Mouse (Mus musculus): ENCODE data around the gene Gnai3.

Gene Gnai3

DNA sequence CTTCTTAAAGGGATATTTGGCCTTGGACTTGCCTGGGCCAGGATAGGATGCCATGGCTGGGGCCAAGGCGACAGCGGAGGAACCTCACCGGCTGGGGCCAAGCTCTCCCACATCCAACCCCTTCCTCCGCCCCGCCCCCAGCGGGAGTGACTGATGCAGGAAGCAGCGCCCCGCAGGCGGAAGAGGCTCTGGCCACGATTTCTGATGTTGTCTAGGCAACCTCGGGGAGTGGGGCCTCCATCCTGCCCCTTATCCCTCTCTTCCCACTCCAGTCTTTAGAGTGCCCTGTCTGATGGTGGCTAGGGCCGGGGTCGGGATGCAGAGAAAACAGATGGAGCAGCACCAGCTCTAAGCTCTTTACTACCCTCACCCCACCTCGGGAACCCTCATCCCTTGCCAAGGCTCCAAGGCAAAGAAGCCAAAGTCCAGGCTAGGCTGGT is 60.6 kb downstream of the Gnai3 start:
- DNase-seq (ENCODE audit: low read depth in 2 of 2, low spot score in 2 of 2), result peak; percentile 67 to 73

DNA sequence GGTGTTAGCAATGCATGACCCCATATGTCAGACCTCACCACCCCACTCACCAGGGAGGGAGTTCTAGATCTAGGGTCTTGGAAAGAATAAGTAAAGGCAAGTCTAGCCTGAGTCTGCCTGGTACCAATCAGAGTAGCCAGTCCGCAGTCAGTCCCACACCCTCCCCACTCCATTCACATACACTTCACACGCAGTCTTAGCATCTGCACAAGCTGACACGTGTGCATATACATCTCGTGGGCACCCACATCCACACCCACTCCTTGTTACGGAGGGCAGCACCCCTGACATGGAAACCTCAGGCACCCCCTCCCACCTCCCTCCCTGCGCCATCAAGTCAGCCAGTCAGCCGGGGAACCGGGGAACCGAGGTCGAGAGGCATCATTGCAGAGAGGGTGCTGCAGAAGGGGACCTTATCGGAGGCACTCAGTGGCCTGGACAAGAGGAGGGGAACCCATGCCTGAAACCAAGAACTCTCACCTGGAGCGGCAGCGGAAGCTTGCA is 61.1 kb downstream of the Gnai3 start:
- DNase-seq (ENCODE audit: low read depth in 2 of 2, low spot score in 2 of 2), result no peak

DNA sequence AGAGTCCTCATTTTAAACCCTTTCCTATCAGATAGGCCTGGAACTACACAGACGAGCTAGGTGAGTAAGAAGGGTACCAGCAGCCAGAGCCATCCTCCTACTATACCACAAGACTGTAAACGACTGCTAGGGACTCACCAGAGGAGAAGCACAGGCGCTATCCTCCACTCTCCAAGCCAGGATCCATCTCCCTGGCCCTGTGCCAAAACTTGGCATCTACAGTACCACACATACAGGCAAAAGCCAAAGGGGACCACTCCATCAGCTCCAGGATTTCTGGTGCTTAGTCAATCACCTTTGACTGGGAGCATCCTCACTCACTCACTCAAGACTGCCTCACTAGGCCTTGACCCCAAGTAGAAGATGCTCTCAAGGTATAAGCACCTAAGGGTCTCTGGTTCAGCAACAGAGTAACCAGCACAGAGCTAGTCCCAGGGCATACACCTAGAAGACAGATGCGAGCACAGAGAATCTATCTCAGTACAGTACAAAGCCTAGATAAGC is 62.0 kb downstream of the Gnai3 start:
- DNase-seq (ENCODE audit: low read depth in 2 of 2, low spot score in 2 of 2), result no peak

DNA sequence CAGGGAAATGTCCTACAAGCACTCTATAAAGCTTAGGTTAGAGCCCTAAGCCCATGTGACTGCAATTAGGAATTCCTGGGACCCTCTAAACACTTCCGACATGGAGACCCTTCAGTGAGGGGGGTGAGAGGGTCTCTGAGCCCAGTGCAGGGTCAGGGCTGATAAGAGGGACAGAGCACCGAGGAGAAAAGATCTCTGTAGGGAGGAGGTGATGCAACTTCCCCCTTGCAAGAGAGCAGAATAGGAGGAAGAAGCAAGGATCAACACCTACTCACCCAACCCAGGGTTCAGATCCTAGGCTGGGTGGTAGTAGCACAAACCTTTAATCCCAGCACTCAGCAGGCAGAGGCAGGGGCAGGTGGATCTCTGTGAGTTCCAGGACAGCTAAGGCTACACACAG is 62.8 kb downstream of the Gnai3 start:
- DNase-seq (ENCODE audit: low read depth in 2 of 2, low spot score in 2 of 2), result no peak

DNA sequence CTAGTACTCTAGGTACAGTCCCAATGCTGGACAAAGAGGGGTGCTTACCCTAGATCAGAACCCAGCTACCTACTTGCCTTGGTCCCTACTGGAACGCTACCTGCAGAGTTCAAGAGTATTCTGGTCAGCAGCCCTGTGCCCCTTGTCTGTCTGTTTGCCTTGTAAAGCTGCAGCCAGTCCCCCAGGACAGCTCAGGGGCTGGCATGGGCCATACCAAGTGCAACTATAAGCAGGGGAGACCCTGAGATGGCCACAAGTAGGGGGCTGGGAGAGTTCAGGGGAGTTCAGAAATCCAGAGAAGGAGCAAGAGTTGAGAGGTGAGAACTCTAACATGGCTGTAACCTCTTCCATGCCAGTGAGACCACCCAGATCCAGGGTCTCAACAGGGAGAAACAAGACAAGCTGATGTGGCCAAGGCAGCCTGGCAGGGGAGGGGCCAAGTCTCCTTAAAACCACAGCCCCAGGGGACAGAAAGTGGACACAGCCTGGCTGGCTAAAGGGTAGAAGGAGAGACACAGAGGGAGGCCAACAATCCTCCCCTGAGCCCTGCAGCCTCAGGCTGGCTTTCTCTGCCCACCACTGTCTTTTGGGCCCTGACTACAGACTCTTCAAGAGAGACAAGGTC is 63.6 kb downstream of the Gnai3 start:
- DNase-seq (ENCODE audit: low read depth in 2 of 2, low spot score in 2 of 2), result no peak

DNA sequence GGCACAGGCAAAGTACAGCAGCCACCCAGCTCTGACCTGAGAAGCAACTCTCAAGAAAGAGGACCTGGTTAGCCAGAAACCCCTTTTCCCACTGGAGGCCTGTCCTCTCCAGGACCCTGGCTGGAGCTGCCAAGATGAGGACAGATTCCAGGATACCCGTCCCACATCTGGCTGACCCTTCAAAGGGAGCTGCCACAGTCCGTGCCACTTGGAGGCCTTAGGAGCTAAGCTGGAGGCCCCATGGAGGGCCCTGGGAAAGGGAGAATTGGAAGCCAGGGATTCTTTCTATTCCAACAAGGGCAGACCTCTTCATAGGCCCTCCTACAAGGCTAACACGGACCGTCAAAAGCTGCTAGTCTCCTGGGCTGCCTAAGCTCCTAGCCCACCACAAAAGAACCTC is 64.3 kb downstream of the Gnai3 start:
- no peak for DNase-seq (ENCODE audit: low read depth in 2 of 2, low spot score in 2 of 2)

DNA sequence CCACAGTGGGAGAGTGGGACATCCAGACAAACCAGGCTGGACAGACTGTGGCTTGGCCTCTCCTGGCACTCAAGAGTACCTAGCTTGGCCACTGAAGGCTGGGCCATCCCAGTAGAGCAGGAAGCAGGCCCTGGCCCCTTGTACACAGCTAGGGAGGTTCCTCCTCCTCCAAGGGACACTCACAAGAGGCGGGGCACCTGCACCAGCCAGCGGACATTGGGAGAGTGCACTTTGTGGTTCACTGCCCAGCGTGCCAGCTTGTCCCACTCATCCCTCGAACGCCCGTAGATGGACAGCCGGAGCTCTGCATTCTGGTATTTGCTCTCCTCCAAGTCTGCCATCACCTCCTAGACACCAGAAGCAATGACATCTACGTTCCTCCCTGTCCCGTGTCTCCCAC is 69.1 kb downstream of the Gnai3 start:
- no peak for DNase-seq (ENCODE audit: low read depth in 2 of 2, low spot score in 2 of 2)

DNA sequence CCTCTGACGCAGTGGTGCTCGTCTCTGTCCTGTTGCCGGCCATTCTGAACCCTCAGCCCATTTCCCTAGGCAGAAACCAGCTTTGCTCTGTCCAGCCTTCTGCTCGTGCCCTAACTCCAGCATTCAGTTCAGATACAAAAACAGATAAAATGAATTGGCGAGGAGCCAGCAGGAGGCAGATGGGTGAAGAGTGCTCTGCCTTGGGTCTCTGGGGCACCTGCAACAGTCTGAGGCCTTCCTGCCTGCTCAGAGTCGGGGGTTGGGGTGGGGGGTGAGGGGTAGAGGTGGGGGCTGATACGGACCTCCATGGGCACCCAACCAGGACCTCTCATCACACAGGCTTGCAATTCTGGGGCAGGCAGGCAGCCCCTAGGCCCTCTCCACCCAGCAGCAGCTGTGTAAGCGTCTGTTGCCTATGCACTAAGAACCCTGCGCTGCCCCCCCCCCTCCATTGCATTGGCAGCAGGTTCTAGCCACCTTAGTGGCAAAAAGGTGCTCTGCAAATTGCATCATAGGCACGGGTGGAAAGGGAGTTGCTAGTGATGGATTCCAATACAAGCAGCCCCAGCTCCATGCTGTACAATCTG is 72.9 kb downstream of the Gnai3 start:
- DNase-seq (ENCODE audit: low read depth in 2 of 2, low spot score in 2 of 2), result no peak

DNA sequence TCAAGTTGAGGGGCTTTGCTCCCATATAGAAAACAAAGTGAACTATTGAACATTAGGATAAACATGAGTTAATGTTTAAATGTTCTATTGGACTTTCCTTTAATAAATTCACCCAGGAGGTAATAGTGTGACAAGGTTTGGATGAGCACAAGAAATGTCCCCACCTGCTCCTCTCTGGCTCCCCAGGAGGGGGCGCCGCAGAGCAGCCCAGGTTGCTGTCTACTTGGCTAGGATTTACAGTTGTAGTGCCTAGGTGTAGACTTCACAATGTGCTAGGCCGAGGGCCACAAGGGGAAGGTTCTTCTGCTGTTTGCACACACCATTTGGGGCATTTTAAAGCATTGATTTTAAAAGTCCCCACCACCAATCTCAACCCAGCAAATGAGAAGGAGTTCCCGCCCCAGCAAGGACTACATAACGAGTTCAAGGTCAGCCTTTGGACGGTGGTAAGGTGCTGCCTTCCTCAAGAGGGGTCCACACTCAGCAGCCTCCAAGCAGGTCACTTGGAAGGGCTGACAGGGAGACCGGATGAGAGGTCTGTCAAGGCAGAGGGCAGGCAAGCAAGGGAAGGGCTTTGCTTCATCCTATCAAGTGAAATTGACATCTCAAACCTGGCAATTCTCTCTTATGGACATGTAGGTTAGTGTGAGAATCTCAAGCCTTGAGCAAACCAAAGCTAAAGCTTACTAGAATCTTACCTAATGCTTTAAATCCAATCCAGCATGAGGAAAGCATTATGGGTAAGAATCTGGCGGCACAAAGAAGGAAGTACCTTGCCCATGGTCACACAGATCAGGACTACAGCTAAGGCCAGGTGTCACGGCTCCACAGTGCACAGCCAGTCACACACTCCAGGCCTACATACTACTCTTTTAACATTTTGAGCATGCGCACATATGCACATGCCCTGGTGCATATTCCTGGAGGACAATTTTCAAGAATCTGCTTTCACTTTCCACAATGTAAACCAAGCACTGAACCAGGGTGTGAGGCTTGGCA is 75.4 kb downstream of the Gnai3 start:
- DNase-seq (ENCODE audit: low read depth in 2 of 2, low spot score in 2 of 2), result peak; percentile 70 to 79

DNA sequence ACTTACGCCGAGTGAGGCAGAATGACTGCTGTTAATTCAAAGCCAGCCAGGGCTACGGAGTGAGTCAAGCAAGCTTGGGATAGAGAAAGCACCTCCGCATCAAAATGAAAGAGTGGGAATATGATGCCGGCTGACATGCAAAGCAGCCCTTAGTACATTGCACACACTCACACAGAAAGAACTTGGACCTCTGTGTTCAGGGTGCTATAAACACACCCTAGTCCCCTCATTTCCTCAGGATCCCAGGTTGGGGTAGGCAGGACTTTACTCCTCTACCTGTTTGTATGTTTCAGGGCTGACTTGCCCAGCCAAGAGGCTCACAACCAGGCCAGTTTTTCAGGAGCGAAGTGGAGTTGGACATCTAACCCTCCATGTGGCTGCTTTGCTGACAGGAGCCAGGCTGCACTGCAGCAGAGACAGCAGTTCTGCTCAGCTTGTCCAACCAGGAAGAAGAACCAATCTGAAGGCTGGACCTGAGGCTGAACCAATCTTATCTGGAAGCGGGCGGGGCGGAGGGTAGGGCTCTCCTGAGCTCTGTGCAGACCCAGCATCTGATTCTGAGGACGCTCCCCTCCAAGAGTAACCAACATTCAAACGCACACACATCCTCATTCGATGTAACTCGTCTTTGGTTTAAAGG is 76.6 kb downstream of the Gnai3 start:
- DNase-seq (ENCODE audit: low read depth in 2 of 2, low spot score in 2 of 2), result no peak

DNA sequence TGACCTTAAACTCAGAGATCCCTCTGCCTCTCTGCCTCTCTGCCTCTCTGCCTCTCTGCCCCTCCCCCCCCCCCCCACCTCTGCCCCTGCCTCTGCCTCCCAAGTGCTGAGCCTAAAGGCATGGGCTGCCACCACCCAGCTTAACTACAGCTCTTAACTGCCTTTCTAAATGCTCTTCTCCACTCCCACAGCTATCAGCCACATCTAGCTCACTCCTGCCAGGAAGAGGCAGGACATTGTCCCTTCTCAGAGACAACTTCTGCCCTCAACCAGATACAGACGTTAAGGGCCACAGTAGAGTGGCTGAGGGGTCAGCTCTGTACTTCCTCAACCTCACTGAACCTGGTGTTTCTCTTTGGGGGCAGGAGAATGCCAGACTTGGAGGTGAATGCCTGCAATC is 77.1 kb downstream of the Gnai3 start:
- no peak for DNase-seq (ENCODE audit: low read depth in 2 of 2, low spot score in 2 of 2)

DNA sequence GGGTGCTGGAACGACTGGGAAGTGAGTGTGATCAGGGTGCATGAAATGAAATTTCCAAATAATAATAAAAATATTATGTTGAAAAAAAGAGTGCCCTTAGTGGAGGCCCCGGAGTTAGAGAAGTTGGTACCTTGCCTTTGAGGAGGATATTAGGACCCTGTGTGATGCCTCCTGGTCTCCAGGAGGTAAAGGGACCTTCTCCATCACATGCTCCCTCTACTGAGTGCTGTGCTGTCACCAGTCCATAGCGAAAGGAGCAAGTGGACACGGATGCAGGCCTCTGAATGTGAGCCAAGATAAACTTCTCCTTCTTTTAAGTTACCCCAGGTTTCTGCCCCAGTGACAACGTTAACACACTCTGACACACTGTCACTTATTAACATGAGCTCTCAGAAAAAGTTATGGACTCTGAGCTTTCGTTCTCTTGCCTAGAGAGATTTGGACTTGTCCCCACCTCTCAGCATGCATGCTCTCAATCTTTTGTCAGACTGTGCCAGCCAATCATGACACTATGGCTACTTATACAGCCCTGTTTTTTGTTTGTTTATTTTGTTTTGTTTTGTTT is 78.5 kb downstream of the Gnai3 start:
- no peak for DNase-seq (ENCODE audit: low read depth in 2 of 2, low spot score in 2 of 2)

DNA sequence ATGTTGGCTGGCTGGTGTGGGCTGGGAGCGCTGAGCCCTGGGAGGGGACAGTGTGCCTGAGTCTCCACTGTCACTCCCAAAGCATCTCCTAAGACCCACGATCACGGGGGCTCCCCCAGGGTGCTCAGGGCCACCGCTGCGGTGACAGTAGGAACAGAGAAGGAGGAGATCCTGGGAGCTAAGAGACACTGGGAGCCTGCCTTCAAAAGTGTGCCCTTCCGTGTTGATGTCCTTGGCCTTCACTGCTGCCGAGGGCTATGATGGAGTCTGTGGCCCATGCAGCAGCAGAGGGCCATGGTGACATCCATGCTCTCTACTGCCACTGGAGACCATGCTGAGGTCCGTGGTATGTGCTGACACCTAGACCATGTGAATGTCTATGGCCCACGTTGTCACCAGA is 80.4 kb downstream of the Gnai3 start:
- DNase-seq (ENCODE audit: low read depth in 2 of 2, low spot score in 2 of 2), result no peak

DNA sequence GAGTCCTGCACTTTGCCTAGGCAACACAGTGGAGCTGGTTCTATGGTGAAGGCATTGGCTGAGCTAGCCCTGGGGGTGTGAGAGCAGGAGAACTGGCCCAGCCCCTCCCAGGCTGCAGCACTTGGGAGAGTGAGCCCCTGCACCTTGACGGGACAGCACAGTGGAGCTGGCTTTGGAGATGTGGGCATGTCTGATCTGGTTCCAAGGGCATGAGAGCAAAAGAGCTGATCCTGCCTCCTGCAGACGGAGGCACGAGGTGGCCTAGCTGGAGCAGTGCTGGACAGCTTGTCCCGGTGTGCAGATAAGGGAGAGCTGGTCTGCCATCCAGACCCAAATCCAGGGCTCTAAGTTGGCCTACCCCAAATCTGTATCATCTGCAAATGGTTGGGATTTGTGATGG is 81.3 kb downstream of the Gnai3 start:
- no peak for DNase-seq (ENCODE audit: low read depth in 2 of 2, low spot score in 2 of 2)

DNA sequence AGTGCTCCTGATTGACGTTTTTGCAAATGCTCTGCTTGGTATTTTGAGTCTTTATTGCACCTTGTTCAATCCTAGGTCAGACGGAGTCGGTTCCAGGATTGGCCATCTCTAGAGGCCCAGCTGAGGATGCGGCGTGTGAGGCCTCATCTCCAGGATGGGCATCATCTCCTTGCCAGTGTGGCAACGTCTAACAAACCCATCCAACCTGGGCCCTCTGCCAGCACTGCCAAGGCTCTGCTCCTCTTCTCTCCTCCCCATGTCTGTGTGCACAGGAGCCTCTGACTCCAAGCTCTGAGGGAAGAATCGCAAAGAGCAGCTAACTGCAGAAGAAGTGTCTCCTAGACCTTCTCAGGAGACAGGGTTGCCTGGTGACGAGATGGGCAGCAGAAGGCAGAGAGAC is 83.3 kb downstream of the Gnai3 start:
- no peak for DNase-seq (ENCODE audit: low read depth in 2 of 2, low spot score in 2 of 2)

DNA sequence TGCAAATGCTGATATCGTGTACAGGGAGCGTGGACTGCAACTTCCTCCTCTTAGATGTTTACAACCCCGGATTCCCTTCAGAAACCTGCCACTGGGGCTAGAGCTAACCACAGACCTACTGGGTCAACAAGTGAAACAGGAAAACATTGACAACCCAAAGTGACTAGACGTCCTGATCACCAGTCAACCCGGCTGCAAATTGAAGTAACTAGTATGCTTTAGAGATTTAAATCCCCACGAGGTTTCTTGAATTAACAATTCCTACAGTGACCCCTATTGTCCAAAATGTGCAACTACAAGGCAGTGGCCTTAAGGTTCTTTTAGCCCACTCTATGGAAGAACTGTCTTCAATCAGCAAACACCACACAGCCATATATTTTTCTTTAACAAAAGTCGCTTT is 84.5 kb downstream of the Gnai3 start:
- DNase-seq (ENCODE audit: low read depth in 2 of 2, low spot score in 2 of 2), result peak; percentile 46 to 57
